Mouse (Mus musculus) liver, embryonic 14.5 days (tissue): ENCODE measurements around the gene Nr4a3.

Experiments used
- CTCF ChIP-seq: IDR thresholded peaks from 2 replicates; pipeline ENCODE4 v1.5.1; 2016; ENCODE audit warnings: antibody characterized with exemption, low read depth, control low read depth
- EP300 ChIP-seq: IDR thresholded peaks from 2 replicates; pipeline ENCODE4 v1.6.1; 2016; ENCODE audit warnings: antibody characterized with exemption, low read depth

DNA sequence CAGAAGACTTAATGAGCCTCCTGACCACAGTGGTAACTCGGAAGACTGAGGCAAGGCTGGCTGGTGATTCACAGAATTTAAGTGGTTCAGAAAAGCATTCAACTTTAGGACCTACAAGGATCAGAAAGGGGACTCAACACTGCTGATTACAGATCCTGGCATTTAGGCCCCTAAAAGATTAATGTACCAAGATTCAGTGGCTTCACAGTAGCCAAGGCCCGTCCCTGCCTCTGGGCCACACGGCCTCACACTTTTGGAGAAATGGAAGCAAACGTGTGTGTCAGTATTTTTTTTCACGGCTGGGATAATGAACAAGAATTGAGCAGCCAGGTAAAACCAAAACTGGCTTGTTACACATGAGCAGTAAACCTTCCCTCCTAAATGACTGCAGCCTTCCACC, 6.1 kb upstream of the Nr4a3 start:
- TF ChIP-seq EP300: no peak
- TF ChIP-seq CTCF: no peak
